Mouse (Mus musculus) megakaryocyte, embryonic 14.5 days (primary cell): Measurements from ENCODE around the gene Clstn1.

Experiments used
- FLI1 ChIP-seq: IDR thresholded peaks from 2 replicates; pipeline ENCODE4 v1.6.1; 2012; ENCODE audit warnings: low read length, inconsistent platforms, mixed read lengths
- GATA1 ChIP-seq: IDR thresholded peaks from 3 replicates; pipeline ENCODE4 v1.6.1; 2012; ENCODE audit warnings: mixed read lengths, low read length, inconsistent platforms, borderline replicate concordance

DNA sequence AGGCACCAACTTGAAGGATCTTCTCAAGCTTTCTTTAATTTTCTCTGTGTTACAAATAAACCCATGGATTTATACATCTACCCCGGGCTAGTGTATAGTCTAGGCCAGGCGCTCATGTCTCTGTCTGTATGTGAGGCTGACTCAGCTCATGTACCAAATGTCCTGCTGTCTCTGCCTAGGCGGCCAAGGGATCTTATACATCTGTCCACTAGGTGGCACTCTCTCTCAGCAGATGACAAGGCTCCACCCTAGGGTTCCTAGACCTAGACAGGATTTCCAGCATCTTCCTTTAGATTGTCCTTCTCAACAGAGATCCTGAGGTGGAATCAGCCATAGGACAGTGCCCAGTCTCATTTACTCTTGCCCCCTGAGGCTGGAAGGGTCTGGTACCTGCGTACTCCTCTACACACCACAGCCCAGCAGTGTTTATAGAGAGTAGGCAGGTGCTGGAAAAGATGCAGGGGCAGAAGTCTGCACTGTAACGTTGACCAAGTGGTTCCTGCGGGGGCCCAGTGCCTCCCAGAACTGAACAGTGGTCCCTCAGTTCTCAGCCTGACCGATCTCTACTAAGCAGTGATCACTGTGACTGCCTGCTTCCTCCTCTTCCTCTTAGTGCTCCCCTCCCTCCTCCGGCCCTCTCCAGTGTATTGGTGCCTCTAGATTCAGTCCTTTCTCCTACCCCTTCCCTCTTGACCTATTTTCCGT lies 36.9 kb upstream of the Clstn1 start:
- TF ChIP-seq GATA1 (no peak), FLI1 (no peak)
